Mouse (Mus musculus): ENCODE measurements around the gene Sec22c. TPM values are rescaled to one million over a fixed set of nuclear protein-coding genes. Genes with fewer than 3 reads are reported as not detected.

Gene Sec22c
- polyA plus RNA-seq, 1 experiment from 2014 or later: 25.9 TPM

GRCm38 (mm10) chr9:121641235-121641915 is 63.9 kb downstream of the Sec22c start:
- Histone ChIP-seq H3K4me2 (replicated peaks) (peak overlapping the region; percentile 75), H3K9ac (replicated peaks) (peak overlapping the region; percentile 49; the same call in 1 of the 2 replicates), H3K36me3 (no peaks in the 10 kb centered on the region), H3K27me3 (peaks cover 78% of the 10 kb centered on the region), H3K27ac (replicated peaks) (no peak overlapping the region), H3K9me3 (no peaks in the 10 kb centered on the region), H3K4me1 (peaks cover 21% of the 10 kb centered on the region; the same call in 1 of the 2 replicates), H3K4me3 (peak overlapping the region; percentile 49)
- WGBS: 12% methylated on average over 27 of the region's 27 CpGs
- no peak for ATAC-seq (ENCODE audit: low FRiP score, low read depth)

- peaks cover 78% of the 10 kb centered on the region for H3K27me3 ChIP-seq
- H3K36me3 ChIP-seq: no peaks in the 10 kb centered on the region
- no peak for ATAC-seq (ENCODE audit: low FRiP score, low read depth)
- WGBS: 48% methylated on average over 16 of the region's 16 CpGs
- H3K9ac ChIP-seq (replicated peaks): no peak overlapping the region
- no peaks in the 10 kb centered on the region for H3K9me3 ChIP-seq
- no peak overlapping the region for H3K4me3 ChIP-seq
- H3K4me2 ChIP-seq (replicated peaks): no peak overlapping the region
- peaks cover 21% of the 10 kb centered on the region; the same call in 1 of the 2 replicates for H3K4me1 ChIP-seq
- no peak overlapping the region for H3K27ac ChIP-seq (replicated peaks)
Observed at GRCm38 (mm10) chr9:121639790-121640189, 65.5 kb downstream of the Sec22c start.

GRCm38 (mm10) chr9:121635835-121636576 is 69.3 kb downstream of the Sec22c start:
- ATAC-seq (ENCODE audit: low FRiP score, low read depth): no peak
- H3K27ac ChIP-seq (replicated peaks): no peak overlapping the region
- H3K9me3 ChIP-seq: no peaks in the 10 kb centered on the region
- no peak overlapping the region for H3K4me3 ChIP-seq
- H3K36me3 ChIP-seq: no peaks in the 10 kb centered on the region
- WGBS: 57% methylated on average over 7 of the region's 7 CpGs
- no peaks in the 10 kb centered on the region for H3K4me1 ChIP-seq
- H3K9ac ChIP-seq (replicated peaks): no peak overlapping the region
- H3K27me3 ChIP-seq: peaks cover 40% of the 10 kb centered on the region
- no peak overlapping the region for H3K4me2 ChIP-seq (replicated peaks)

GRCm38 (mm10) chr9:121633306-121633705 is 72.0 kb downstream of the Sec22c start:
- no peaks in the 10 kb centered on the region for H3K9me3 ChIP-seq
- no peak overlapping the region for H3K4me3 ChIP-seq
- H3K27ac ChIP-seq (replicated peaks): no peak overlapping the region
- H3K9ac ChIP-seq (replicated peaks): no peak overlapping the region
- no peaks in the 10 kb centered on the region for H3K4me1 ChIP-seq
- peaks cover 14% of the 10 kb centered on the region for H3K27me3 ChIP-seq
- no peaks in the 10 kb centered on the region for H3K36me3 ChIP-seq
- ATAC-seq (ENCODE audit: low FRiP score, low read depth): no peak
- no peak overlapping the region for H3K4me2 ChIP-seq (replicated peaks)
- 87% methylated on average over 6 of the region's 6 CpGs for WGBS

- Histone ChIP-seq H3K9ac (replicated peaks) (no peak overlapping the region), H3K27ac (replicated peaks) (no peak overlapping the region), H3K27me3 (peaks cover 13% of the 10 kb centered on the region), H3K4me1 (no peaks in the 10 kb centered on the region), H3K36me3 (no peaks in the 10 kb centered on the region), H3K9me3 (no peaks in the 10 kb centered on the region), H3K4me3 (no peak overlapping the region), H3K4me2 (replicated peaks) (no peak overlapping the region)
- WGBS: 86% methylated on average over 10 of the region's 10 CpGs
- ATAC-seq (ENCODE audit: low FRiP score, low read depth): no peak
Observed at GRCm38 (mm10) chr9:121632891-121633290, 72.4 kb downstream of the Sec22c start.

- Histone ChIP-seq H3K9ac (replicated peaks) (no peak overlapping the region), H3K4me3 (no peak overlapping the region), H3K27ac (replicated peaks) (no peak overlapping the region), H3K9me3 (no peaks in the 10 kb centered on the region), H3K4me2 (replicated peaks) (no peak overlapping the region), H3K27me3 (0 out of 2 replicates have a peak, but pooled peaks cover 5% of the 10 kb centered on the region), H3K4me1 (no peaks in the 10 kb centered on the region), H3K36me3 (no peaks in the 10 kb centered on the region)
- 78% methylated on average over 4 of the region's 4 CpGs for WGBS
- no peak for ATAC-seq (ENCODE audit: low FRiP score, low read depth)
Observed at GRCm38 (mm10) chr9:121631946-121632345, 73.3 kb downstream of the Sec22c start.

GRCm38 (mm10) chr9:121630627-121631026 is 74.7 kb downstream of the Sec22c start:
- 83% methylated on average over 1 of the region's 1 CpGs for WGBS

More at GRCm38 (mm10) chr9:121630627-121631026, 74.7 kb downstream of the Sec22c start:
- H3K27me3 ChIP-seq: 0 out of 2 replicates have a peak, but pooled peaks cover 3% of the 10 kb centered on the region
- H3K4me1 ChIP-seq: no peaks in the 10 kb centered on the region
- H3K4me3 ChIP-seq: no peak overlapping the region
- H3K27ac ChIP-seq (replicated peaks): no peak overlapping the region
- no peaks in the 10 kb centered on the region for H3K36me3 ChIP-seq
- no peak for ATAC-seq (ENCODE audit: low FRiP score, low read depth)
- H3K9me3 ChIP-seq: no peaks in the 10 kb centered on the region
- H3K4me2 ChIP-seq (replicated peaks): no peak overlapping the region
- H3K9ac ChIP-seq (replicated peaks): no peak overlapping the region

Other genes starting within 250 kb of the Sec22c start
- 8.1 and 10.3 TPM in 2 replicates for gene Cck, start 209.8 kb downstream of the Sec22c start, polyA plus RNA-seq (2016; fragmentation: Nextera tagmentation; extraction: Ambion mirVana)
- not detected in 2 replicates for gene Lyzl4, start 63.4 kb downstream of the Sec22c start, polyA plus RNA-seq (2016; fragmentation: Nextera tagmentation; extraction: Ambion mirVana)
- 0.18 and 0.26 TPM in 2 replicates for gene Vipr1, start 62.8 kb downstream of the Sec22c start, polyA plus RNA-seq (2016; fragmentation: Nextera tagmentation; extraction: Ambion mirVana)
- 107 TPM in 2 replicates for gene Ss18l2, start 4.8 kb upstream of the Sec22c start, polyA plus RNA-seq (2016; fragmentation: Nextera tagmentation; extraction: Ambion mirVana)
- gene Nktr, start 13.7 kb upstream of the Sec22c start, polyA plus RNA-seq (2016; fragmentation: Nextera tagmentation; extraction: Ambion mirVana): 73.6 and 75.3 TPM in 2 replicates
- gene Zfp651, start 53.8 kb upstream of the Sec22c start, polyA plus RNA-seq (2016; fragmentation: Nextera tagmentation; extraction: Ambion mirVana): 10.9 and 13.3 TPM in 2 replicates
- 0.14 TPM in 1 of 2 replicates, not detected in the other for gene Klhl40, start 72.1 kb upstream of the Sec22c start, polyA plus RNA-seq (2016; fragmentation: Nextera tagmentation; extraction: Ambion mirVana)
- not detected in 2 replicates for gene Hhatl, start 87.0 kb upstream of the Sec22c start, polyA plus RNA-seq (2016; fragmentation: Nextera tagmentation; extraction: Ambion mirVana)
- 3.2 and 4.3 TPM in 2 replicates for gene Ccdc13, start 134.0 kb upstream of the Sec22c start, polyA plus RNA-seq (2016; fragmentation: Nextera tagmentation; extraction: Ambion mirVana)
- 142 TPM in 2 replicates for gene Higd1a, start 152.9 kb upstream of the Sec22c start, polyA plus RNA-seq (2016; fragmentation: Nextera tagmentation; extraction: Ambion mirVana)
- 1.1 and 1.4 TPM in 2 replicates for gene Ackr2, start 192.9 kb upstream of the Sec22c start, polyA plus RNA-seq (2016; fragmentation: Nextera tagmentation; extraction: Ambion mirVana)
- not detected in 2 replicates for gene Cyp8b1, start 210.8 kb upstream of the Sec22c start, polyA plus RNA-seq (2016; fragmentation: Nextera tagmentation; extraction: Ambion mirVana)
- gene Fam198a, start 245.5 kb upstream of the Sec22c start, polyA plus RNA-seq (2016; fragmentation: Nextera tagmentation; extraction: Ambion mirVana): 0.92 and 1.0 TPM in 2 replicates

Measured in midbrain, embryonic 12.5 days (tissue).